Comparison of ENCODE assay signal across 19 mouse cellular contexts in genomic region chr12:98394115-98394514, GRCm38 (mm10).
DNase-seq lines count a peak whose midpoint lies in the region; TF ChIP-seq lines count a peak whose summit lies in the region.
"Had no signal": no experiment of that assay in that cellular context is flagged by ENCODE, and none has a peak within 500 bp of the region (broad histone marks: within the 10 kb centered on the region; RNA-seq: fewer than 3 reads in every experiment).

No protein-coding gene starts in this region.

- H3K4me1 ChIP-seq in heart, adult 2 months (ENCODE audit: control insufficient read depth, insufficient read depth, low read length): no peaks in the 10 kb centered on the region
- no peaks in the 10 kb centered on the region for H3K4me1 ChIP-seq in testis, adult 2 months (ENCODE audit: control insufficient read depth, insufficient read depth, low read length)
- peaks cover 10 to 11% of the 10 kb centered on the region in 2 experiments for H3K4me1 ChIP-seq in CH12.LX (ENCODE audit: control insufficient read depth in 1 of 2, insufficient read depth in 2 of 2)

- 0 out of 2 replicates have a peak overlapping the region, but pooled peaks have one; percentile 22 for H3K4me2 ChIP-seq in CH12.LX (ENCODE audit: insufficient read depth, low read depth, poor library complexity, severe bottlenecking)

- no peak for TF ChIP-seq CTCF in heart, adult 2 months (IDR thresholded peaks at IDR 0.05)
- TF ChIP-seq CTCF in testis, adult 2 months (IDR thresholded peaks at IDR 0.05; ENCODE audit: control insufficient read depth, insufficient read depth, insufficient replicate concordance, low read depth, low read length): no peak
- TF ChIP-seq CTCF in CH12.LX (conservative IDR thresholded peaks at IDR 0.05 in 1 of 2, IDR thresholded peaks at IDR 0.05 in 1 of 2; ENCODE audit: low read depth in 2 of 2, low read length in 2 of 2): no peak

- no peak overlapping the region for H3K9ac ChIP-seq in heart, adult 2 months (ENCODE audit: low read depth, low read length)
- H3K9ac ChIP-seq in CH12.LX (ENCODE audit: insufficient read depth, low read depth): no peak overlapping the region

- WGBS in heart, adult 2 months: 85% methylated on average over 5 of the region's 5 CpGs

- in situ Hi-C loops in CH12.LX (cut with MboI; ENCODE audit: low pct_ligation_motif_present, low pct_unique_long_range_greater_than_20kb, low sequenced_read_pairs): no loop called here

- no peaks in the 10 kb centered on the region for H3K79me2 ChIP-seq in heart, adult 2 months (replicated peaks; ENCODE audit: control insufficient read depth, insufficient read depth, low read length)
- no peaks in the 10 kb centered on the region for H3K79me2 ChIP-seq in CH12.LX (replicated peaks; ENCODE audit: control insufficient read depth, extremely low read depth, insufficient read depth, poor library complexity, severe bottlenecking)

- no peaks in the 10 kb centered on the region for H3K36me3 ChIP-seq in heart, adult 2 months (ENCODE audit: control insufficient read depth, insufficient read depth, low read length)
- H3K36me3 ChIP-seq in testis, adult 2 months (ENCODE audit: control insufficient read depth, insufficient read depth, low read length): no peaks in the 10 kb centered on the region; the same call in 1 of the 2 replicates
- H3K36me3 ChIP-seq in CH12.LX (replicated peaks in 1 of 2; ENCODE audit: control insufficient read depth in 1 of 2, insufficient read depth in 1 of 2, low read length in 1 of 2): no peaks in the 10 kb centered on the region
- H3K36me3 ChIP-seq: G1E had no signal

- H3K4me3 ChIP-seq in heart, adult 2 months: no peak overlapping the region
- H3K4me3 ChIP-seq in testis, adult 2 months (ENCODE audit: control insufficient read depth, low read depth, low read length): peak overlapping the region; percentile 73
- H3K4me3 ChIP-seq in CH12.LX (replicated peaks in 1 of 3; ENCODE audit: low read depth in 2 of 3, low read length in 2 of 3, poor library complexity in 1 of 3): no peak overlapping the region

- TF ChIP-seq RAD21 in CH12.LX (IDR thresholded peaks at IDR 0.05; ENCODE audit: low read depth, low read length): no peak

- dilution Hi-C loops in CH12.LX (cut with MboI; ENCODE audit: extremely low pct_ligation_motif_present, extremely low pct_unique_long_range_greater_than_20kb, low sequenced_read_pairs): no loop called here

- intact Hi-C loops in heart, adult 2 months (cut with DNase I): no loop called here

- DNase-seq in heart, adult 11 months: peak; percentile 84
- no peak for DNase-seq in heart, adult 2 months
- DNase-seq in testis, postnatal 10 days (ENCODE audit: low spot score): no peak
- DNase-seq in CH12.LX (ENCODE audit: extremely low read depth): no peak
- DNase-seq in ovary, postnatal 36 days (ENCODE audit: low spot score): no peak
- DNase-seq: adrenal gland, adult 2 months; adrenal gland, adult 8-10 months; adrenal gland, postnatal 10 days; adrenal gland, postnatal 14 days; adrenal gland, postnatal 25 days; adrenal gland, postnatal 36 days; B cell, adult 2 months; cerebellum, adult 11 months; cerebellum, adult 11-12 months; cerebellum, adult 18-20 months; cerebellum, adult 2 months had no signal

- no peak for TF ChIP-seq POLR2A in heart, adult 2 months (IDR thresholded peaks at IDR 0.05; ENCODE audit: insufficient read depth, low read depth, low read length)
- TF ChIP-seq POLR2A in testis, adult 2 months (IDR thresholded peaks at IDR 0.05; ENCODE audit: control insufficient read depth, low read depth, low read length): peak; percentile 51; the same call in 1 of the 2 replicates
- TF ChIP-seq POLR2A in CH12.LX (IDR thresholded peaks at IDR 0.05; ENCODE audit: low read depth, low read length): no peak

- H3K27ac ChIP-seq in heart, adult 2 months: no peak overlapping the region
- H3K27ac ChIP-seq in testis, adult 2 months (ENCODE audit: control insufficient read depth, insufficient read depth, low read depth, low read length): peak overlapping the region; percentile 91
- H3K27ac ChIP-seq in CH12.LX (ENCODE audit: insufficient read depth, low read depth): no peak overlapping the region

- H3K27me3 ChIP-seq in heart, adult 2 months (ENCODE audit: control insufficient read depth, insufficient read depth, low read length): no peaks in the 10 kb centered on the region
- H3K27me3 ChIP-seq in testis, adult 2 months (ENCODE audit: control insufficient read depth, insufficient read depth, low read length): no peaks in the 10 kb centered on the region
- no peaks in the 10 kb centered on the region for H3K27me3 ChIP-seq in CH12.LX (replicated peaks)
- H3K27me3 ChIP-seq: Patski had no signal

- no peaks in the 10 kb centered on the region for H3K9me3 ChIP-seq in CH12.LX (replicated peaks; ENCODE audit: low read length)

- TF ChIP-seq EP300 in heart, adult 2 months (IDR thresholded peaks at IDR 0.05; ENCODE audit: insufficient read depth, low read depth, low read length): no peak
- no peak for TF ChIP-seq EP300 in CH12.LX (IDR thresholded peaks at IDR 0.05; ENCODE audit: low read length)

TF ChIP-seq in CH12.LX, 34 proteins besides CTCF, POLR2A, EP300 and RAD21:
- no peak for TF ChIP-seq ZMIZ1 (IDR thresholded peaks at IDR 0.05; ENCODE audit: low read depth, low read length)
- TF ChIP-seq MXI1 (IDR thresholded peaks at IDR 0.05; ENCODE audit: low read depth, low read length): no peak
